Mouse (Mus musculus): Measurements from ENCODE around the gene Glt8d2. TPM values are rescaled to one million over a fixed set of nuclear protein-coding genes. Genes with fewer than 3 reads are reported as not detected.
A peak's percentile ranks its signal among the peaks of the same experiment; 100 is the strongest.

Gene Glt8d2
- polyA plus RNA-seq, 1 experiment from 2014 or later, result 5.2 TPM

GRCm38 (mm10) chr10:82666436-82667234 is 23.8 kb downstream of the Glt8d2 start:
- DNase-seq (ENCODE audit: low spot score), result peak; percentile 88
- Histone ChIP-seq H3K36me3 (replicated peaks) (no peaks in the 10 kb centered on the region), H3K4me1 (peaks cover 7% of the 10 kb centered on the region), H3K27me3 (replicated peaks; ENCODE audit: low read depth, poor library complexity, severe bottlenecking) (no peaks in the 10 kb centered on the region), H3K4me3 (peak overlapping the region; percentile 38), H3K27ac (replicated peaks) (no peak overlapping the region), H3K9me3 (no peaks in the 10 kb centered on the region)
- WGBS, result 24% methylated on average over 22 of the region's 22 CpGs

GRCm38 (mm10) chr10:82665951-82666350 is 24.5 kb downstream of the Glt8d2 start:
- H3K4me3 ChIP-seq, result no peak overlapping the region
- no peaks in the 10 kb centered on the region for H3K36me3 ChIP-seq (replicated peaks)
- H3K27ac ChIP-seq (replicated peaks), result no peak overlapping the region
- no peak for DNase-seq (ENCODE audit: low spot score)
- WGBS, result 70% methylated on average over 3 of the region's 3 CpGs
- H3K9me3 ChIP-seq, result no peaks in the 10 kb centered on the region
- H3K27me3 ChIP-seq (replicated peaks; ENCODE audit: low read depth, poor library complexity, severe bottlenecking), result no peaks in the 10 kb centered on the region
- peaks cover 7% of the 10 kb centered on the region for H3K4me1 ChIP-seq

- Histone ChIP-seq H3K27ac (replicated peaks) (no peak overlapping the region), H3K27me3 (replicated peaks; ENCODE audit: low read depth, poor library complexity, severe bottlenecking) (no peaks in the 10 kb centered on the region), H3K4me3 (no peak overlapping the region), H3K9me3 (no peaks in the 10 kb centered on the region), H3K36me3 (replicated peaks) (no peaks in the 10 kb centered on the region), H3K4me1 (peaks cover 7% of the 10 kb centered on the region)
- DNase-seq (ENCODE audit: low spot score), result no peak
- WGBS, result 90% methylated on average over 2 of the region's 2 CpGs
Measured at GRCm38 (mm10) chr10:82663289-82663688, 27.2 kb downstream of the Glt8d2 start.

GRCm38 (mm10) chr10:82662267-82662990 is 28.0 kb downstream of the Glt8d2 start:
- DNase-seq (ENCODE audit: low spot score), result no peak
- no peak overlapping the region for H3K27ac ChIP-seq (replicated peaks)
- H3K36me3 ChIP-seq (replicated peaks), result no peaks in the 10 kb centered on the region
- H3K27me3 ChIP-seq (replicated peaks; ENCODE audit: low read depth, poor library complexity, severe bottlenecking), result no peaks in the 10 kb centered on the region
- no peak overlapping the region for H3K4me3 ChIP-seq
- H3K4me1 ChIP-seq, result peaks cover 7% of the 10 kb centered on the region
- WGBS, result 86% methylated on average over 14 of the region's 14 CpGs
- no peaks in the 10 kb centered on the region for H3K9me3 ChIP-seq

DNA sequence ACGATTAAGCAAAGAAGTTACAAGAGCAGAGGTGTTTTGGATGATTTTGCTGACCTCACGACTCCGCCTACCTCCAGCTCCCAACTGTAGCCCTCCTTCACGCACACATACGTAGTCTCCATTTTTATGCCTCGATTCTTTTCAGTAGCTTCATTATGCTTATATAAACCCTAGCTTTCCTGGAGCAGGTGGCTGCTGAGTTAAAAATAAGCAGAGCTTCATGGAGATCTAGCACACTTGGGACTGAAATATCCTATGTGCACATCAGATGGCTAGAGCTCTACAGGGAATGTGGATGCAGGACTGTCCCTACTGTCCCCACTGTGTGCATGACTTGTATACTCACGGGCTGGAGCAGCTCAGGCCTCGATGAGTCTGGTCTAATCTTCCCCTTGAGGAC is 28.6 kb downstream of the Glt8d2 start:
- Histone ChIP-seq H3K36me3 (replicated peaks) (no peaks in the 10 kb centered on the region), H3K27ac (replicated peaks) (no peak overlapping the region), H3K4me1 (peaks cover 6% of the 10 kb centered on the region), H3K4me3 (no peak overlapping the region), H3K9me3 (no peaks in the 10 kb centered on the region), H3K27me3 (replicated peaks; ENCODE audit: low read depth, poor library complexity, severe bottlenecking) (no peaks in the 10 kb centered on the region)
- 88% methylated on average over 8 of the region's 8 CpGs for WGBS
- DNase-seq (ENCODE audit: low spot score), result no peak

GRCm38 (mm10) chr10:82654581-82654980 is 35.9 kb downstream of the Glt8d2 start:
- Histone ChIP-seq H3K36me3 (replicated peaks) (peaks cover 29% of the 10 kb centered on the region), H3K4me1 (no peaks in the 10 kb centered on the region), H3K4me3 (no peak overlapping the region), H3K27ac (replicated peaks) (no peak overlapping the region), H3K9me3 (no peaks in the 10 kb centered on the region), H3K27me3 (replicated peaks; ENCODE audit: low read depth, poor library complexity, severe bottlenecking) (no peaks in the 10 kb centered on the region)
- 88% methylated on average over 3 of the region's 3 CpGs for WGBS
- DNase-seq (ENCODE audit: low spot score), result no peak

GRCm38 (mm10) chr10:82652625-82653024 is 37.8 kb downstream of the Glt8d2 start:
- H3K36me3 ChIP-seq (replicated peaks), result peaks cover 37% of the 10 kb centered on the region
- no peaks in the 10 kb centered on the region for H3K9me3 ChIP-seq
- H3K27me3 ChIP-seq (replicated peaks; ENCODE audit: low read depth, poor library complexity, severe bottlenecking), result no peaks in the 10 kb centered on the region
- H3K4me3 ChIP-seq, result no peak overlapping the region
- DNase-seq (ENCODE audit: low spot score), result no peak
- no peak overlapping the region for H3K27ac ChIP-seq (replicated peaks)
- 71% methylated on average over 5 of the region's 5 CpGs for WGBS
- no peaks in the 10 kb centered on the region for H3K4me1 ChIP-seq

- no peaks in the 10 kb centered on the region for H3K27me3 ChIP-seq (replicated peaks; ENCODE audit: low read depth, poor library complexity, severe bottlenecking)
- DNase-seq (ENCODE audit: low spot score), result no peak
- no peaks in the 10 kb centered on the region for H3K9me3 ChIP-seq
- no peak overlapping the region for H3K27ac ChIP-seq (replicated peaks)
- no peak overlapping the region for H3K4me3 ChIP-seq
- 94% methylated on average over 5 of the region's 5 CpGs for WGBS
- H3K36me3 ChIP-seq (replicated peaks), result peaks cover 51% of the 10 kb centered on the region
- no peaks in the 10 kb centered on the region for H3K4me1 ChIP-seq
Measured at GRCm38 (mm10) chr10:82651221-82651620, 39.2 kb downstream of the Glt8d2 start.

- Histone ChIP-seq H3K4me3 (no peak overlapping the region), H3K36me3 (replicated peaks) (peaks cover 84% of the 10 kb centered on the region), H3K27ac (replicated peaks) (no peak overlapping the region), H3K4me1 (no peaks in the 10 kb centered on the region), H3K9me3 (no peaks in the 10 kb centered on the region), H3K27me3 (replicated peaks; ENCODE audit: low read depth, poor library complexity, severe bottlenecking) (no peaks in the 10 kb centered on the region)
- DNase-seq (ENCODE audit: low spot score), result no peak
- WGBS, result 93% methylated on average over 17 of the region's 17 CpGs
Measured at GRCm38 (mm10) chr10:82647205-82647811, 43.1 kb downstream of the Glt8d2 start.

DNA sequence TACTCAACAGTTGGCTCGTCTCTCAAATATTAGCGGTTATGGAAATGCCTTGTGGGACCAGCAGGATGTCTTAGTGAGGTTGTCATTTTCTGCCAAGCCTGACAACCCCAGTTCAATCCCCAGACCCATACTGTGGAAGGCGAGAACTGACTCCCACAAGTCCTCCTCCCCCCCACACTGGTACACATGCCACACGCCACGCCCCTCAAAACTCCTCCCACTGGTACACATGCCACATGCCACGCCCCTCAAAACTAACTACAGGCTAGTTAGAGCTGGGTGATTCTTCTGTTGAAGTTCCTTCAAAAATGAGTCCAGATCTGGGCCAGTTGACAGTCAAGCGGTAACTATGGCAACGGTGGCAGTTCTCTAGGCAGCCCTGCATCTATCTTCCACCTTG is 44.4 kb downstream of the Glt8d2 start:
- no peak overlapping the region for H3K27ac ChIP-seq (replicated peaks)
- no peaks in the 10 kb centered on the region for H3K27me3 ChIP-seq (replicated peaks; ENCODE audit: low read depth, poor library complexity, severe bottlenecking)
- no peaks in the 10 kb centered on the region for H3K4me1 ChIP-seq
- H3K4me3 ChIP-seq, result no peak overlapping the region
- H3K36me3 ChIP-seq (replicated peaks), result peaks cover 84% of the 10 kb centered on the region
- no peak for DNase-seq (ENCODE audit: low spot score)
- H3K9me3 ChIP-seq, result no peaks in the 10 kb centered on the region
- WGBS, result 92% methylated on average over 8 of the region's 8 CpGs

- no peaks in the 10 kb centered on the region for H3K27me3 ChIP-seq (replicated peaks; ENCODE audit: low read depth, poor library complexity, severe bottlenecking)
- WGBS, result 95% methylated on average over 9 of the region's 9 CpGs
- H3K4me1 ChIP-seq, result no peaks in the 10 kb centered on the region
- H3K9me3 ChIP-seq, result no peaks in the 10 kb centered on the region
- no peak overlapping the region for H3K27ac ChIP-seq (replicated peaks)
- DNase-seq (ENCODE audit: low spot score), result no peak
- peaks cover 100% of the 10 kb centered on the region for H3K36me3 ChIP-seq (replicated peaks)
- no peak overlapping the region for H3K4me3 ChIP-seq
Measured at GRCm38 (mm10) chr10:82641481-82641880, 49.0 kb downstream of the Glt8d2 start.

DNA sequence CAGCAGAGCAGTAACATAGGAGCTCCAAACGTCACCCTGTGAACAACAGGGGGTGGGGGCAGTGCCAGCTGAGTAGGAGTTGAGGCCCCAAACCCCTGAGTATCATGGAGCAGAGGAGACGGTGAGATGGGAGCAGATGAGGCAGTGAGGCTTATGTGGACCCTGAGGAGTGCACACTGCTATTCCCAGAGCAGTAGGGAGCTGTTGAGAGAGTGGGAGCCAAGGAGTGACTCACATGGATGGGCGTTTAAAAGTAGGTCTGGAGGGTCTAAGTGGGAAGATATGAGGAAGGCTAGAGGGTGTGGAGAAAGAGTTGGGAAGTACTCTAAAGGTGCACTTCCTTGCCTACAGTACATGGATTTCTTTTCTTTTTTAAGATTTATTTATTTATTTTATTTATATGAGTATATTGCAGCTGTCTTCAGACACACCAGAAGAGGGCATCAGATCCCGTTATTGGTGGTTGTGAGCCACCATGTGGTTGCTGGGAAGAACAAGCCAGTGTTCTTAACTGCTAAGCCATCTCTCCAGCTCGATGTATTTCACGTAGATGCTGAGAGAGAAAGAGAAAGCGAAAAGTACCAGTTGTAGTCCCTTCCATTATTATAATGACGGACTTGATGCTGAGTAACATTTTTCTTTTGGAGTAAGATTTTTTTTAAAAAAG is 51.3 kb downstream of the Glt8d2 start:
- WGBS, result 93% methylated on average over 8 of the region's 8 CpGs
- H3K4me1 ChIP-seq, result no peaks in the 10 kb centered on the region
- no peak overlapping the region for H3K27ac ChIP-seq (replicated peaks)
- no peaks in the 10 kb centered on the region for H3K27me3 ChIP-seq (replicated peaks; ENCODE audit: low read depth, poor library complexity, severe bottlenecking)
- H3K36me3 ChIP-seq (replicated peaks), result peaks cover 100% of the 10 kb centered on the region
- no peak overlapping the region for H3K4me3 ChIP-seq
- DNase-seq (ENCODE audit: low spot score), result no peak
- H3K9me3 ChIP-seq, result no peaks in the 10 kb centered on the region
